Comparison of ENCODE assay signal across 9 mouse cellular contexts in genomic region chr10:61426251-61426757, GRCm38 (mm10). TPM values are rescaled to one million over a fixed set of nuclear protein-coding genes. Genes with fewer than 3 reads are reported as not detected.
DNase-seq lines count a peak whose midpoint lies in the region; ATAC-seq lines count a peak whose summit lies in the region.
"Had no signal": no experiment of that assay in that cellular context is flagged by ENCODE, and none has a peak within 500 bp of the region (broad histone marks: within the 10 kb centered on the region; RNA-seq: fewer than 3 reads in every experiment).

No protein-coding gene starts in this region.

- H3K9me3 ChIP-seq in midbrain, embryonic 11.5 days (ENCODE audit: control insufficient read depth, low read length) = no peaks in the 10 kb centered on the region
- H3K9me3 ChIP-seq in midbrain, embryonic 15.5 days = no peaks in the 10 kb centered on the region
- H3K9me3 ChIP-seq in heart, embryonic 15.5 days (replicated peaks) = no peaks in the 10 kb centered on the region
- H3K9me3 ChIP-seq in liver, embryonic 13.5 days (replicated peaks) = no peaks in the 10 kb centered on the region

- H3K27me3 ChIP-seq in midbrain, embryonic 11.5 days (ENCODE audit: control insufficient read depth, insufficient read depth, low read length) = no peaks in the 10 kb centered on the region
- 0 out of 2 replicates have a peak, but pooled peaks cover 4% of the 10 kb centered on the region for H3K27me3 ChIP-seq in midbrain, embryonic 15.5 days (replicated peaks)
- H3K27me3 ChIP-seq in heart, embryonic 15.5 days = 0 out of 2 replicates have a peak, but pooled peaks cover 4% of the 10 kb centered on the region
- H3K27me3 ChIP-seq in liver, embryonic 13.5 days = peaks cover 1% of the 10 kb centered on the region; the same call in 1 of the 2 replicates

- H3K27ac ChIP-seq in midbrain, embryonic 11.5 days (ENCODE audit: low read depth, low read length) = no peak overlapping the region
- H3K27ac ChIP-seq in midbrain, embryonic 15.5 days = no peak overlapping the region
- H3K27ac ChIP-seq in heart, embryonic 15.5 days = peak overlapping the region; percentile 39
- H3K27ac ChIP-seq in liver, embryonic 13.5 days = peak overlapping the region; percentile 71

- peak; percentile 68 for DNase-seq in midbrain, embryonic 11.5 days (ENCODE audit: low spot score, missing footprints)
- no peak for DNase-seq in liver, embryonic 13.5 days
- peak; percentile 43 for DNase-seq in testis, postnatal 14 days (ENCODE audit: low spot score)
- DNase-seq in left cerebral cortex, adult 18-20 months (ENCODE audit: low spot score in 2 of 2) = no peak
- DNase-seq in T-cell, adult 2 months (ENCODE audit: low spot score) = no peak
- DNase-seq: forebrain, postnatal 0 days; lung, embryonic 14.5 days had no signal

- WGBS in midbrain, embryonic 11.5 days = 52% methylated on average over 2 of the region's 2 CpGs
- 63% methylated on average over 2 of the region's 2 CpGs for WGBS in midbrain, embryonic 15.5 days
- 28% methylated on average over 2 of the region's 2 CpGs for WGBS in heart, embryonic 15.5 days
- 47% methylated on average over 2 of the region's 2 CpGs for WGBS in liver, embryonic 13.5 days (ENCODE audit: insufficient replicate concordance)

- H3K4me1 ChIP-seq in midbrain, embryonic 11.5 days (ENCODE audit: control insufficient read depth, insufficient read depth, low read length) = peaks cover 5% of the 10 kb centered on the region; the same call in 1 of the 2 replicates
- H3K4me1 ChIP-seq in midbrain, embryonic 15.5 days = peaks cover 8% of the 10 kb centered on the region
- H3K4me1 ChIP-seq in heart, embryonic 15.5 days (replicated peaks) = peaks cover 21% of the 10 kb centered on the region
- H3K4me1 ChIP-seq in liver, embryonic 13.5 days (replicated peaks) = peaks cover 54% of the 10 kb centered on the region

- H3K36me3 ChIP-seq in midbrain, embryonic 11.5 days (ENCODE audit: control insufficient read depth, insufficient read depth, low read length) = peaks cover 8% of the 10 kb centered on the region; the same call in 1 of the 2 replicates
- H3K36me3 ChIP-seq in midbrain, embryonic 15.5 days (replicated peaks) = 0 out of 2 replicates have a peak, but pooled peaks cover 5% of the 10 kb centered on the region
- peaks cover 17% of the 10 kb centered on the region for H3K36me3 ChIP-seq in heart, embryonic 15.5 days
- peaks cover 21% of the 10 kb centered on the region for H3K36me3 ChIP-seq in liver, embryonic 13.5 days

- ATAC-seq in midbrain, embryonic 11.5 days (ENCODE audit: low FRiP score) = no peak
- ATAC-seq in midbrain, embryonic 15.5 days (replicated peaks) = no peak
- ATAC-seq in heart, embryonic 15.5 days (replicated peaks; ENCODE audit: insufficient number of reproducible peaks, insufficient read depth, low FRiP score, low read depth) = peak; percentile 56; the same call in 1 of the 2 replicates
- peak; percentile 49 for ATAC-seq in liver, embryonic 13.5 days (ENCODE audit: low read depth)
- ATAC-seq: forebrain, postnatal 0 days had no signal

- no peak overlapping the region for H3K4me2 ChIP-seq in midbrain, embryonic 11.5 days
- no peak overlapping the region for H3K4me2 ChIP-seq in midbrain, embryonic 15.5 days
- H3K4me2 ChIP-seq in heart, embryonic 15.5 days = no peak overlapping the region
- H3K4me2 ChIP-seq in liver, embryonic 13.5 days = no peak overlapping the region
- H3K4me2 ChIP-seq: lung, embryonic 14.5 days had no signal

- no peak overlapping the region for H3K9ac ChIP-seq in midbrain, embryonic 11.5 days (ENCODE audit: low read length)
- H3K9ac ChIP-seq in midbrain, embryonic 15.5 days = no peak overlapping the region
- no peak overlapping the region for H3K9ac ChIP-seq in heart, embryonic 15.5 days
- H3K9ac ChIP-seq in liver, embryonic 13.5 days = no peak overlapping the region
- H3K9ac ChIP-seq: forebrain, postnatal 0 days; lung, embryonic 14.5 days had no signal

- no peak overlapping the region for H3K4me3 ChIP-seq in midbrain, embryonic 11.5 days (ENCODE audit: low read depth, low read length)
- no peak overlapping the region for H3K4me3 ChIP-seq in midbrain, embryonic 15.5 days
- H3K4me3 ChIP-seq in heart, embryonic 15.5 days = no peak overlapping the region
- no peak overlapping the region for H3K4me3 ChIP-seq in liver, embryonic 13.5 days (replicated peaks)

RNA-seq across cellular contexts. Expression of gene Nodal, which starts 8.5 kb away (rescaled TPM):
- 0.10 TPM in 1 of 2 replicates, not detected in the other for polyA plus RNA-seq in midbrain, embryonic 11.5 days (2014; fragmentation: Nextera tagmentation; extraction: Ambion mirVana)
- 0.10 and 0.28 TPM in 2 replicates for polyA plus RNA-seq in midbrain, embryonic 15.5 days (2015; fragmentation: Nextera tagmentation; extraction: Ambion mirVana)
- 0.09 TPM in 2 replicates for polyA plus RNA-seq in heart, embryonic 15.5 days (2015; fragmentation: Nextera tagmentation; extraction: Ambion mirVana)
- 0.46 and 0.50 TPM in 2 replicates for polyA plus RNA-seq in liver, embryonic 13.5 days (2015; fragmentation: Nextera tagmentation; extraction: Ambion mirVana)
- under 1 TPM; 0.23 to 0.26 TPM for total RNA-seq in left cerebral cortex, adult 18-20 months (2021)
- total RNA-seq: forebrain, postnatal 0 days had no signal

RNA-seq across cellular contexts. Expression of gene Eif4ebp2, which starts 26.2 kb away (rescaled TPM):
- 30.4 and 32.6 TPM in 2 replicates for polyA plus RNA-seq in midbrain, embryonic 11.5 days (2014; fragmentation: Nextera tagmentation; extraction: Ambion mirVana)
- polyA plus RNA-seq in midbrain, embryonic 15.5 days (2015; fragmentation: Nextera tagmentation; extraction: Ambion mirVana) = 65.8 and 71.3 TPM in 2 replicates
- polyA plus RNA-seq in heart, embryonic 15.5 days (2015; fragmentation: Nextera tagmentation; extraction: Ambion mirVana) = 50.6 and 63.6 TPM in 2 replicates
- polyA plus RNA-seq in liver, embryonic 13.5 days (2015; fragmentation: Nextera tagmentation; extraction: Ambion mirVana) = 47.4 and 50.8 TPM in 2 replicates
- 10 to 100 TPM; 49.2 to 53.4 TPM for total RNA-seq in left cerebral cortex, adult 18-20 months (2021)

RNA-seq across cellular contexts. Expression of gene Pald1, which starts 43.0 kb away (rescaled TPM):
- 15.3 and 17.3 TPM in 2 replicates for polyA plus RNA-seq in midbrain, embryonic 11.5 days (2014; fragmentation: Nextera tagmentation; extraction: Ambion mirVana)
- polyA plus RNA-seq in midbrain, embryonic 15.5 days (2015; fragmentation: Nextera tagmentation; extraction: Ambion mirVana) = 22.5 and 23.7 TPM in 2 replicates
- 21.8 and 25.9 TPM in 2 replicates for polyA plus RNA-seq in heart, embryonic 15.5 days (2015; fragmentation: Nextera tagmentation; extraction: Ambion mirVana)
- polyA plus RNA-seq in liver, embryonic 13.5 days (2015; fragmentation: Nextera tagmentation; extraction: Ambion mirVana) = 6.1 and 7.7 TPM in 2 replicates
- total RNA-seq in left cerebral cortex, adult 18-20 months (2021) = 1 to 10 TPM; 6.8 to 8.5 TPM

RNA-seq across cellular contexts. Expression of gene Lrrc20, which starts 49.3 kb away (rescaled TPM):
- 9.8 and 11.3 TPM in 2 replicates for polyA plus RNA-seq in midbrain, embryonic 11.5 days (2014; fragmentation: Nextera tagmentation; extraction: Ambion mirVana)
- 18.1 TPM in 2 replicates for polyA plus RNA-seq in midbrain, embryonic 15.5 days (2015; fragmentation: Nextera tagmentation; extraction: Ambion mirVana)
- polyA plus RNA-seq in heart, embryonic 15.5 days (2015; fragmentation: Nextera tagmentation; extraction: Ambion mirVana) = 10.4 and 12.9 TPM in 2 replicates
- polyA plus RNA-seq in liver, embryonic 13.5 days (2015; fragmentation: Nextera tagmentation; extraction: Ambion mirVana) = 7.8 and 8.1 TPM in 2 replicates
- 10 to 100 TPM; 18.7 to 21.7 TPM for total RNA-seq in left cerebral cortex, adult 18-20 months (2021)

Comparison
In these comparisons a context has a peak if more than half of its experiments do, and no peak if none do; other contexts are left out.
1. ATAC-seq: peak in heart, embryonic 15.5 days (single experiment) and liver, embryonic 13.5 days (single experiment); none in midbrain, embryonic 11.5 days (single experiment) and midbrain, embryonic 15.5 days (single experiment).
2. DNase-seq: peak in midbrain, embryonic 11.5 days (single experiment) and testis, postnatal 14 days (single experiment); none in liver, embryonic 13.5 days (single experiment), left cerebral cortex, adult 18-20 months (0 of 2) and T-cell, adult 2 months (single experiment).
3. H3K27ac ChIP-seq: peak in heart, embryonic 15.5 days (single experiment) and liver, embryonic 13.5 days (single experiment); none in midbrain, embryonic 11.5 days (single experiment) and midbrain, embryonic 15.5 days (single experiment).